Mouse (Mus musculus): ENCODE results near the gene A730049H05Rik.

A730049H05Rik gene

DNA sequence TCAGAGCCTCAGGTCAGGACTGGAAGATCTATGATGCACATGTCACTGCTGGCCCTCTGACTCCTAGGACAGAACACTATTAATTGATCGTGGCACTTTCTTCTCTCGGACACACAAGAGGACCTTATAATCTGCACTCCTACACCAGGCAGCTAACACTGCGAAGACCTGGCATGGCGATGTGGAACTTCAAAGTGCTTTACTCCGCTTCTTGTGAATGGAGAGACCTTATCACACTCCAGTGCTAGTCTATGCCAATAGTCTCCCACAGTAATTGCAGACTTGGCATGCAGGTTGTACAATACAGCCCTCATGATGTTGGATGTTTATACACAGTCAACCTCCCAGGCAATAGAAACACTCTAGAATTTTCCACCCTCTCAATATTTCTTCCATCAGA, 62.5 kb downstream of the A730049H05Rik start:
- in situ Hi-C loops (cut with MboI, MseI), result no loop called here

DNA sequence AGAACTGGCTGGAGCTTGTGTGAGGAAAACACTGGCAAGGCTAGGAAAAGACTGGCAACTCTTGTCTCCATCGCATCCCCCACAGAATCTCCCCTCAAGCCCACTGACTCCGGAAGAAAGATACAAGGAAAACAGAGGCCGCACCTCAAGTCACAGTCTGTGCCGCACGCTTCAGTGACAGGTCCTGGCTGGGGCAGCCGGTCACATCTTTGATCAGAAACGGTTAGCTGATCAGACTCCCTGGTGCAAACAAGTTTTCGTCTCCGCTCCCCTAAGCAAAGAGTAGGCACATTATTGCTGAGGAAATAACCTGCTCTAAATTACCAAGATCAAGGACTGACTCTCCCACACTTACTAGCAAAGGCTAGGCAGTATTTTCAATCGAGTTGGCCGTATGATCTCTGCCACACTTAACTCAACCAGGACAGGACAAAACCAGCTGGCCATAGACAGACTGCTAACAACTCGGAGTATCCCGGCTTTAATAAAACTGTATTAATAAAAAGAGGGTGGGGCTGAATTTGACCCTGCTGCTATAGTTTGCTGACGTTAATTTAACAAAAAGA, 63.5 kb downstream of the A730049H05Rik start:
- in situ Hi-C loops (cut with MboI, MseI), result no loop called here

DNA sequence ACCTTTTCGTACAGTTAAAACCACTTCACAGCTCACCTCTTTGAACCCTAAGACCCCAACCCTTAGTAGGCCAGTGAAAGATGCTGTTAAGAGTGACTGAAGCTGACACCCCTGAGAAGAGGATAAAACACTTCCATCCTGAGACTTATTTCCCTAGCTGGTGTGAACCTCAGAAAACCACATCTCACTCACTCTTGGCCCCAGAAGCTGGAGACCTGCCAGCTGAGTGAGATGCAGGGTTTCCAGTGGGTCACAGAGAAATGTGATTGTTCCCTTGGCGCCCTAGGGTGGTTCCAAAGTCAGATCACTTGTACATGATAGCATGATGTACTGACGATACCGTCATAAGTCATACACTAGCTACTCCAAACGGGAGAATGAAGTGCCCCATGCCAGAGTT, 66.2 kb downstream of the A730049H05Rik start:
- in situ Hi-C loops (cut with MboI, MseI), result no loop called here

- in situ Hi-C loops (cut with MboI, MseI), result no loop called here
Measured at GRCm38 (mm10) chr6:92883131-92883900, 67.0 kb downstream of the A730049H05Rik start.

DNA sequence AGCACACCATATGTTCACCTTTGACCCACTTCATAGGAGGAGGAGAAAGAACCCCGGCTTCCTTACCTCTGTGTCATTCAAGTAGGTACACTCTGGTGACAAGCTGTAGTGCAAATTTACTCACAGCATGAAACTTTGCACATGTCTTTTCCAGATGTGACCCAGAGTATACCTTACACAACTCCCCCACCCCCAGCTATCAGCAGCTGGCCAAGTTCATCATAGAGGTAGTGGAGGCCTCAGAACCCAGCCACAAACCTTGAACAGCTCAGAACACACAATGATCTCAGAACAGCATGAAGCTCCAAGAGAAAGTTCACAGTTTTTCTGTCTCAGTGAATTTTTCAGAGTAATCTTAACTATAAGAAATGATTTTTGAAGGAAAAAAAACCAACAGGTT, 75.3 kb downstream of the A730049H05Rik start:
- in situ Hi-C loops (cut with MboI, MseI), result no loop called here
